Mouse (Mus musculus) bone marrow, adult 2 months (tissue): Measurements from ENCODE around the gene Mtmr14.

Experiments
- CTCF ChIP-seq: fragments of 200-500 bp; IDR thresholded peaks from 2 replicates; pipeline ENCODE4 v1.5.1; 2011; ENCODE audit warnings: low read length, control low read depth; ENCODE audit not compliant: control insufficient read depth, insufficient read depth
- POLR2A ChIP-seq: fragments of 200-500 bp; IDR thresholded peaks from 2 replicates; pipeline ENCODE4 v1.6.1; 2011; ENCODE audit warnings: low read depth, mild to moderate bottlenecking, control low read depth, low read length, borderline replicate concordance; ENCODE audit not compliant: control insufficient read depth

DNA sequence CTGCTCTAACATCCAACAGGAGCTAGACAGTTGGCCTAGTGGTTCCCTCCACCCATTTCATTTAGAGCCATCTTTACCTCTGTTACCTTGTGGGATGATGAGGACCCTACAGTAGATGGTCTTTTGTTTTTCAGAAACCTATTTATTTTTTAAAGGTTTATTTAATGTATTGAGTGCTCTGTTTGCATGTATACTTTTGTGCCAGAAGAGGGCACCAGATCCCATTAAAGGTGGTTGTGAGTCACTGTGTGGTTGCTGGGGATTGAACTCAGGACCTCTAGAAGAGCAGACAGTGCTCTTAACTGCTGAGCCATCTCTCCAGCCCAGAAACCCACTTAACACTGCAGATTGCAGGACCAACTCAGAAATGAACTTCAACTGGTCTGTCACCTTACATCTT is 14.3 kb downstream of the Mtmr14 start:
- TF ChIP-seq POLR2A (no peak), CTCF (no peak)
